Mouse (Mus musculus) CD4-positive helper T cell, adult 2 months (primary cell): ENCODE measurements around the gene Auh.

Experiments used
- DNase-seq: peaks from one replicate; pipeline ENCODE4 v3.0.0-alpha.2; 2012; ENCODE audit warnings: low read depth, missing footprints, low spot score

Gene Auh

GRCm38 (mm10) chr13:52800687-52801341 is 128.7 kb downstream of the Auh start:
- peak; percentile 75 for DNase-seq

GRCm38 (mm10) chr13:52800091-52800490 is 129.4 kb downstream of the Auh start:
- no peak for DNase-seq

GRCm38 (mm10) chr13:52794232-52794631 is 135.2 kb downstream of the Auh start:
- no peak for DNase-seq

GRCm38 (mm10) chr13:52793434-52793989 is 136.0 kb downstream of the Auh start:
- DNase-seq: peak; percentile 85

GRCm38 (mm10) chr13:52792242-52792844 is 137.1 kb downstream of the Auh start:
- DNase-seq: no peak

- no peak for DNase-seq
These were observed 138.6 kb downstream of the Auh start for GRCm38 (mm10) chr13:52790894-52791293.
